Mouse (Mus musculus) hematopoietic multipotent progenitor cell, adult 10-12 weeks (in vitro differentiated cells): Measurements from ENCODE around the gene Zfyve27. TPM values are rescaled to one million over a fixed set of nuclear protein-coding genes. Genes with fewer than 3 reads are reported as not detected.

Source experiments
- polyA plus RNA-seq: library from polyadenylated mRNA; stranded (reverse); fragments of >175 nt; gene quantifications from 2 replicates; pipeline ENCODE4 v1.2.3, GENCODE M21; 2012; ENCODE audit warnings: low replicate concordance

The Zfyve27 gene
- 26.0 and 40.9 TPM in 2 replicates for polyA plus RNA-seq

DNA sequence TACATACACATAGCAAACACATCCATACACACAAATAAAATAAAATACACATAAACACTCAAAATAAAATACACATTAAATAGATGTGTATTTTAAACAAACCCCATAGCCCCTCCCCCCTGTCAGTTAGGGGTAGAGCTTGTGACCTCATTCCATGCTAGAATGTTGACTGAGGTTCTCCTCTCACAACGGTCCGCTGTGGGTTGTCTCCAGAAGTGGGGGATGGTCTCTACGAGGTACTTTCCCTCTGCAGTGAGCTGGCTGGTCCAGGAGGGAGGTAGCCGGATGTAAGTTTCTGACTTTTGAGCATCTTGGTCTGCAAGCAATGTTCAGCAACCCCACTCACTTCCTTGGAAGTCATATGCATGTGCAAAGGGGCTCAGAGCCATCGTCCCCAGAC is at the start of gene Zfyve27:
TSS of gene Zfyve27 (plus strand) at position 188 of the 400 bp plus-strand sequence.

GRCm38 (mm10) chr19:42128787-42129508 is 34.8 kb upstream of the Zfyve27 start, which contains the start of gene Avpi1:
Gene Avpi1, minus strand, starts transcription at chr19:42129059.

GRCm38 (mm10) chr19:42147170-42147768 is 16.5 kb upstream of the Zfyve27 start, which contains the start of gene Marveld1:
Gene Marveld1, plus strand, starts transcription at chr19:42147400.

GRCm38 (mm10) chr19:42201696-42202381 is 38.1 kb downstream of the Zfyve27 start, which contains the start of gene Sfrp5:
Gene Sfrp5, minus strand, starts transcription at chr19:42202252.

Other genes with a start within 250 kb of the Zfyve27 start
- 4.3 and 12.1 TPM in 2 replicates for gene Exosc1, start 230.5 kb upstream of the Zfyve27 start, polyA plus RNA-seq
- 19.2 and 21.3 TPM in 2 replicates for gene Zdhhc16, start 230.5 kb upstream of the Zfyve27 start, polyA plus RNA-seq
- 16.1 and 17.4 TPM in 2 replicates for gene Mms19, start 182.8 kb upstream of the Zfyve27 start, polyA plus RNA-seq
- 21.5 and 23.0 TPM in 2 replicates for gene Ubtd1, start 182.2 kb upstream of the Zfyve27 start, polyA plus RNA-seq
- 0.88 and 2.3 TPM in 2 replicates for gene Ankrd2, start 128.0 kb upstream of the Zfyve27 start, polyA plus RNA-seq
- gene Hoga1, start 118.3 kb upstream of the Zfyve27 start, polyA plus RNA-seq, result 0.80 TPM in 1 of 2 replicates, not detected in the other
- gene 4933411K16Rik, start 111.7 kb upstream of the Zfyve27 start, polyA plus RNA-seq, result 0.08 TPM in 1 of 2 replicates, not detected in the other
- gene Morn4, start 77.6 kb upstream of the Zfyve27 start, polyA plus RNA-seq, result 0.08 TPM in 2 replicates
- 28.0 and 54.8 TPM in 2 replicates for gene Pi4k2a, start 73.5 kb upstream of the Zfyve27 start, polyA plus RNA-seq
- 26.7 and 58.4 TPM in 2 replicates for gene Avpi1, start 34.9 kb upstream of the Zfyve27 start, polyA plus RNA-seq
- gene Marveld1, start 16.6 kb upstream of the Zfyve27 start, polyA plus RNA-seq, result 17.7 and 33.9 TPM in 2 replicates
- gene Sfrp5, start 38.3 kb downstream of the Zfyve27 start, polyA plus RNA-seq, result not detected in 2 replicates
- gene Golga7b, start 83.6 kb downstream of the Zfyve27 start, polyA plus RNA-seq, result 0.03 TPM in 1 of 2 replicates, not detected in the other